Mouse (Mus musculus): ENCODE measurements around the gene 1700017N19Rik.
"Not testable (repeated sequence)": the region's sequence is repeated elsewhere in the genome, so short reads cannot be mapped to it uniquely, and the experiment has no call there.

The 1700017N19Rik gene

DNA sequence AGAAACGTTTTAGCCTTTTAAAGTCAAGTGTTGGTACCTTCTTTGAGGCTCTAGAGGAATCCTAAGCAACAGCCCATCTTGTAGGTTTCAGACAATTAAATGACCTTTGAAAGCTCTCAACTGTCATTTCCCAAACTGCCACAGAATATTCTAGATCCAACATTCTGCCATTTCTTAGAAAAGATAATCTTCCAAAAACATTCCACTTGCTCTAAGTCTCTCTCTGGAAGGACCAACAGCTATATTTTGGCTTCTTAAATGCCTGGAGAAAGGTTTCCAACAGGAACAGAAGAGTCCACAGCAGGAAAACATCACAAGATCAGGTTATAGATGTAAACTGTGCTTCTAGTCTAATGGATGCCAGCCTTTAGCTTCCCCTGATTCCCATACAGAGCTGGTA lies at the start of gene 1700017N19Rik, which contains the start of gene 4930430F08Rik:
Gene 1700017N19Rik (plus strand): TSS at position 162 of the 400 bp plus-strand sequence.
Gene 4930430F08Rik (minus strand): TSS at position 101 of the 400 bp plus-strand sequence.
- in situ Hi-C loops (cut with MboI; ENCODE audit: low sequenced_read_pairs): no loop called here

GRCm38 (mm10) chr10:100556566-100557175 lies 33.6 kb upstream of the 1700017N19Rik start:
- in situ Hi-C loops (cut with MboI; ENCODE audit: low sequenced_read_pairs): no loop called here

GRCm38 (mm10) chr10:100560194-100560883 lies 29.9 kb upstream of the 1700017N19Rik start:
- in situ Hi-C loops (cut with MboI; ENCODE audit: low sequenced_read_pairs): not testable (repeated sequence)

- in situ Hi-C loops (cut with MboI; ENCODE audit: low sequenced_read_pairs): no loop called here
These were observed 26.2 kb upstream of the 1700017N19Rik start for GRCm38 (mm10) chr10:100564112-100564511.

DNA sequence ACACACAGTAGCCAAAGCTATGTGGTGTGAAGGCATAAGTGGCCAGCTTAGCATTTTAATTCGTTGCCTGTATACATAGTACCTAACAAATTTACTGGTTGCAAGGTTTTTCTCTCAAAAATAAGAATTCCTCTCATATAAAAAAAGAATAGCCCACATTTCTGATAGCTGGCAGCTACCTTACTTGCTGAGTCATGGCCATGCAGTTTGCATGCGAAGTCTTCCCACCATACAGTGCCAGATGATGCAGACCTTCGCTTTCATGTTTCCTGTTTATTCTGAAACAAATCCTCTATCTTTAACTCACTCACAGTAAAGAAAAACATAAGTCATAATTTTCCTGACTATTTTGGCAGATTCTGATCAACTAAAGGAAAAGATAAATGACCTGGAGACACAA lies 18.6 kb upstream of the 1700017N19Rik start:
- in situ Hi-C loops (cut with MboI; ENCODE audit: low sequenced_read_pairs): no loop called here

- in situ Hi-C loops (cut with MboI; ENCODE audit: low sequenced_read_pairs): no loop called here
These were observed 15.7 kb upstream of the 1700017N19Rik start for GRCm38 (mm10) chr10:100574505-100575149.

DNA sequence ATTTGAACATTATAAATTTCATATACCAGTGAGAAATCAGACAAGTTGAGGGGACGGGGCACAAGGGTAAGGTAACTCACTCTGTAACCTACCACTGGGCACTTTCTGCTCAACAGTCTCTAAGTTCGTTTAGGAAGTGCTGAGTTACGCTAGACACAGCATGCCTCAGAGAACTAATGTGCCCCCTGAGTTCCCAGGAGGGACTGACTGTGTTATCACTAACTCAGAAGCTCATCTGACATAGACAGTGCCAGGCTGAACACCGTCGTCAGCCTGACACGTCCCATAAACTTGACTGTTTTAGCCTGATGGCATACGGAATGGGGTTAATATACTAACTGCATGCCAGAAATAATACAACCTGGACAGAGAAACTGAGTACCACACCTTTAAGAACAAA lies 15.0 kb upstream of the 1700017N19Rik start:
- in situ Hi-C loops (cut with MboI; ENCODE audit: low sequenced_read_pairs): no loop called here

GRCm38 (mm10) chr10:100584178-100584577 lies 6.1 kb upstream of the 1700017N19Rik start:
- in situ Hi-C loops (cut with MboI; ENCODE audit: low sequenced_read_pairs): no loop called here

DNA sequence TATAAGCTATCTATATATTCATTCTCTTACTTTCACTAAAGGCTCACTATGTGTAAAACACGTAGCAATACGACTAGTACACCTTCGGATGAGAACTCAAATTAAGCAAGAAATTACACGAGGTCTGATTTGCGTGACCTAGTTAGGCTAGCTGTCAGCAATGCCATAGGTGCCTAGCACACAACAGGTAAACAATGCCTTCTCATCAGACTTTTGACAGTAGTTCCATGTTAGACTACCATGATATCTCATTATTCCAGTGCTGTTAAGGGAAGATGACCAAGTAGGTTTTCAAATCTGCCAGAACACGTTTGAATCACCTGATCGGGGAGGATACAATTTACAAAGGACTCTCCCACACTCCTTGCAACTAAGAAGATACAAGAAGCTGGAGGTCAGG lies 1.8 kb upstream of the 1700017N19Rik start:
- in situ Hi-C loops (cut with MboI; ENCODE audit: low sequenced_read_pairs): no loop called here

DNA sequence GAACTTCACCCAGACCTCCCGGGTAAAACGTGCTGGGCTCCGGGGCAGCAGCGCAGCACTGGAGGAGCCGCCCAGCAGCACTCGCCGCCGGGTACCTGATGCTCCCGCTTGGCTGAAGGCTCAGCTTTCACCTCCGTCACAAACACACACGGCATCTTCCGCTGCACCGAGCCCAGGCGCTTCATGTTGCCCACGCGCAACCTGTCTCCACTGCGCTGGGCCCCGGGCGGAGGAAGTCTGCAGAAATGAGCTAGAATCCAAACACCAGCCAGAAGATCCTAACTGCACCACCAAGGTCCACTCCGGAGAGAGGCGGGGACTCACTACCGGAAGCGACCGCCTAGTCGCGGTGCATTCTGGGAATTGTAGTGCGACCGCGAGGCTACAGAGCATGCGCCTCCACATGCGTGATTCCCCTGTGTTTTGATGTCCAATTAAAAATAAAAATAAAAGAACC lies 1.3 kb upstream of the 1700017N19Rik start:
- in situ Hi-C loops (cut with MboI; ENCODE audit: low sequenced_read_pairs): no loop called here

DNA sequence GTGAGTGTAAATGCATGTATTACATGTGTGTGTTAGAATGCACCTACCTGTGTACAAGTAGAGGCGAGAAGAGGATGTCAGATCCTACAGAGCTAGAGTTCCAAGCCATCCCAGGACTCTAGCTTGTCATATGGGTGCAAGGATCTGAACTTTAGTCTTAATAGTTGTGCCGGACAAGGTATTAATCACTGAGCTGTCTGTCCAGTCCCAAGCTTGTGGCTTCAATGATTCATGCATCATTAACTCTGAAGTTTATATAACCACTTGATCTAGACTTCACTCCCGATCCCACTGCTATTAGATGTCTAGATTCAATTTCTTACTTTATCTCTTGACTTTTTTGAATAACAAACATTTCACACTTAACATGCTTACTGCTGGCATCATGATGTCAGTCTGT lies 8.1 kb downstream of the 1700017N19Rik start:
- in situ Hi-C loops (cut with MboI; ENCODE audit: low sequenced_read_pairs): no loop called here

- in situ Hi-C loops (cut with MboI; ENCODE audit: low sequenced_read_pairs): no loop called here
These were observed 13.2 kb downstream of the 1700017N19Rik start for GRCm38 (mm10) chr10:100603511-100603910.

- in situ Hi-C loops (cut with MboI; ENCODE audit: low sequenced_read_pairs): no loop called here
These were observed 14.0 kb downstream of the 1700017N19Rik start for GRCm38 (mm10) chr10:100604254-100604653.

DNA sequence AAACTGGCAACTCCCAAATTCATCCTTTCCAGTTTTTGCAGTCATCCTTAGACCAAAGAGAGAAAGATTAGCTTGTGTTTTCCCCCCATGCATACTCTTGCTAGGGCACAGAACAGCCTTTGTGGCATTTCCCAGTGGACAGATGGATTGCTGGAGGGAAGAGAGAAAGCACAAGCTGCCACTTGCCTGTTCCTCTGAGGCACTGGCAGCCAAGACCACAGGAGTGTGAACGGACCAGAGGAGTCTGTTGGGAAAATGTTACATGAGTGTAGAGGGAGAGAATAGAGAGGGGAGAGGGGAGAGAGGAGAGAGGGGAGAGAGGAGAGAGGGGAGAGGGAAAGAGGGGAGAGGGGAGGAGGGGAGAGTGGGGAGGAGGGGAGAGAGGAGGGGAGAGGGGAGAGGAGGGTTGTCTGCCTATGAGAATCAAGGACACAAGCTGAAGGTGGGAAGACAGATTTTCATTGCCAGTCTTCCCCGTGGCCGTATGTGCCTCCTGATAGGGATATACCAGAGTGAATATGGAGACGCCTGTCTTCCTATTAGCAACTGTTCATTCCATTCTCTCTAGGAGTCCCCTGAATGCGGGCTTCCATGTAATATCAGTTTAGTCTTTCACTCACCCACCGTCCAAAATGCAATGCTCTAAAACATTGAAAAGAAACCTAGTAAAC lies 27.1 kb downstream of the 1700017N19Rik start:
- in situ Hi-C loops (cut with MboI; ENCODE audit: low sequenced_read_pairs): no loop called here

DNA sequence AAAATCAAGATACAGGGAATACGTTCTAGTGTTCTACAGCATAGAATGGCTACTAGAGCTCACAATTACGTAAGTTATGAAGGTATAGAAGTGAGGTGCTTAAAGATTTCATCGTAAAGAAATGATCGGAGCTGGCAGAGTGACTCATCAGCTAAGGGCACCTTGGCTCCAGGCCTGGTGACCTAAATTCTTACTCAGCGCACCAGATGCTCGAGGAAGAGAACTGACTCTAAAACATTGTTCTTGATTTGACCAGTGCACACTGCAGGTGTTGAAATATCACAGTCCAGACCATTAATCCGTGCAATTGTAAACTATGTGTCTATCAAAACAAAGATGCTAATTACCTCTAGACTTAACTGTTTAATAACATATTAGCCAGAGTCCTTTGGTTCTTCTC lies 29.2 kb downstream of the 1700017N19Rik start:
- in situ Hi-C loops (cut with MboI; ENCODE audit: low sequenced_read_pairs): no loop called here

DNA sequence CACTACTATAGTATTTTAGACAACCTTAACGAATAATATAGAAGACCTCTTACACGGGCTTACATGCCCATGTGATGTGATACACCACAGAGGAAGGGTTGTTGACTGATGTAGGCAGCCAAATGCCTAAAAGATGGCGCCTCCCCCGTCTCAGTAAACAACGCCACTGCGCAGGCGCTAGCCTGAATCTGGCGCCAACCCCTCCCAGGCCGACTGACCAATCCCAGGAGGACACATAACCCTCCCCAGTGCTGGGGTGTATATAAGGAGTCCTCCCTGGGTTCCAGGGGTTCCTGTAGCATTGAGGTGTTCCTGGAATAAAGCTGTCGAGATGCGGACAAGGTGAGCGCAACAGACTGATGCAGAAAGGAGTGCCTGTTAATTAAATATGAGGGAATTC lies 29.8 kb downstream of the 1700017N19Rik start:
- in situ Hi-C loops (cut with MboI; ENCODE audit: low sequenced_read_pairs): no loop called here

DNA sequence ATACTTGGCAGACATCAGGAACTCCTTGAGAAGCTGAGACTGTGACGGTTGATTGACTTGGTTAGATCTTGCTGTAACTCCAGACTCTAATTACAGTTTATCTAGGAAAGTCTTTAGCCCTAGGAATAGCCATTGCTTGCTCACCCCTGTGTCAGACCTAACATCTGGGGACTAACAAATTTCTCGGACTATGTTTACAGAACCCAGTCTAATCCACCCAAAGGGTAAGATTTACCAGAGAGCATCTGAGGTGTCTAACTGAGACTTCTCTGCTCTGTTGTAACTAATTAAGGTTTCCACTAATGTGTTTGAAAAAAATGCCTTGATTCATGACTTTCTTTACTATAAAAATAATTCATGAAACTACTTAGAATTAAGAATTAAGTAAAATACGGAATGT lies 32.2 kb downstream of the 1700017N19Rik start:
- in situ Hi-C loops (cut with MboI; ENCODE audit: low sequenced_read_pairs): no loop called here

- in situ Hi-C loops (cut with MboI; ENCODE audit: low sequenced_read_pairs): no loop called here
These were observed 39.6 kb downstream of the 1700017N19Rik start for GRCm38 (mm10) chr10:100629762-100630438.

DNA sequence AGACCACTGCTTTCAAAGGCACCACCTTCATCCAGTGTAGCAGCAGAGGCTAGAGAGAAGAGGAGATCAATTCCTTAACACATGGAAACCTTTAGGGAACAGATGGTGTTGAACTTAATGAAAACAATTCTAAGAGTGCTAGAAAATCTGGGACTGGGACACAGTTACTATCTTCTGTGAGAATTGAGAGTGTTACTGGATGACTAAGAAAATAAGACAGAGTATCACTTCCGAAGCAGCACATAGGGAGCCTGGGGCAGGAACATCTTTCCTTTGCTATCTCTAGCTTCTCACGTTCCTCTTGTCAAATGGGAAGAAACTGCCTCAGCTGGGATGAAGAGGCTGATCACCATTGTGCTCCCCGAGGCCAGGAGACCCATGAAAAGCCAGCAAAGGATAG lies 52.6 kb downstream of the 1700017N19Rik start:
- in situ Hi-C loops (cut with MboI; ENCODE audit: low sequenced_read_pairs): no loop called here

- in situ Hi-C loops (cut with MboI; ENCODE audit: low sequenced_read_pairs): no loop called here
These were observed 55.1 kb downstream of the 1700017N19Rik start for GRCm38 (mm10) chr10:100645331-100645935.

All from CH12F3 (cell line).